19 mouse cellular contexts compared by ENCODE assay signal in the genomic region with DNA sequence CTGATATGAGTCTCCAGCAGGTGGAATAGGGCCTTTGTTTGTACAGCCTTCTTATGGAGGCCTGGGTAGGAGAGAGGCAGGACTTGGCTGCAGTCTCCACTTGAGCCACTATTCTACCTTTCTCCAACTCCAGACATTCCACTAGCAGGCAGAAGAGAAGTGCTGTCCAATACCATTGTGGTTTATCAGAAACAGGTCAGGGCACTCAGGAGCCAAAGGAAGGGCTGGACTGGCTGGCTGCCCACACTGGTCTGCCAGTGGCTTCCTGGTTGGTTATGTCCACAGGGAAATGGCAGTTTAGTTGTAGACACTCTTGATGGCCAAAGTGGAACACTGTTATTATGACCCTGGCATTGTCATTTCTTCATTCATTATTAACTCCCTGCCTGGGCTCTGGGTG. TPM values are rescaled to one million over a fixed set of nuclear protein-coding genes. Genes with fewer than 3 reads are reported as not detected.
A peak's percentile ranks its signal among the peaks of the same experiment; 100 is the strongest.
DNase-seq lines count a peak whose midpoint lies in the region; ATAC-seq and TF ChIP-seq lines count a peak whose summit lies in the region.
"Had no signal": no experiment of that assay in that cellular context is flagged by ENCODE, and none has a peak within 500 bp of the region (broad histone marks: within the 10 kb centered on the region; RNA-seq: fewer than 3 reads in every experiment).

No protein-coding gene starts in this region.

- 0 out of 2 replicates have a peak overlapping the region, but pooled peaks have one; percentile 33 for H3K27ac ChIP-seq in liver, adult 2 months (replicated peaks; ENCODE audit: insufficient read depth, low read depth, low read length)
- H3K27ac ChIP-seq in liver, embryonic 12.5 days, result no peak overlapping the region
- H3K27ac ChIP-seq in stomach, postnatal 0 days (replicated peaks), result no peak overlapping the region
- no peak overlapping the region for H3K27ac ChIP-seq in midbrain, embryonic 13.5 days
- H3K27ac ChIP-seq: embryonic facial prominence, embryonic 13.5 days; forebrain, embryonic 12.5 days; hindbrain, embryonic 15.5 days had no signal

- peak; percentile 90 for DNase-seq in heart, adult 11 months
- no peak for DNase-seq in heart, postnatal 4 days
- peak; percentile 90 for DNase-seq in liver, adult 2 months (ENCODE audit: extremely low read depth, low read depth, low spot score)
- peak; percentile 73 for DNase-seq in urinary bladder, postnatal 14 days (ENCODE audit: low spot score)
- no peak for DNase-seq in urinary bladder, postnatal 10 days (ENCODE audit: low spot score)
- peak; percentile 73 for DNase-seq in stomach, postnatal 0 days (ENCODE audit: low spot score)
- DNase-seq: adrenal gland, adult 2 months; adrenal gland, postnatal 36 days; cerebellum, adult 11-12 months; cerebellum, adult 9-10 months; cerebellum, postnatal 25 days; gastrocnemius, postnatal 10 days had no signal

- no peak overlapping the region for H3K4me3 ChIP-seq in liver, adult 2 months (ENCODE audit: insufficient read depth, low read depth, low read length)
- H3K4me3 ChIP-seq in liver, embryonic 12.5 days, result no peak overlapping the region
- H3K4me3 ChIP-seq in stomach, postnatal 0 days (ENCODE audit: low read depth, low read length), result no peak overlapping the region
- H3K4me3 ChIP-seq in midbrain, embryonic 13.5 days (replicated peaks), result no peak overlapping the region
- H3K4me3 ChIP-seq: embryonic facial prominence, embryonic 13.5 days; forebrain, embryonic 12.5 days; heart, embryonic 12.5 days; hindbrain, embryonic 15.5 days had no signal

- TF ChIP-seq CTCF in liver, adult 2 months (IDR thresholded peaks at IDR 0.05; ENCODE audit: low read depth, low read length), result no peak
- no peak for TF ChIP-seq CTCF in stomach, postnatal 0 days (IDR thresholded peaks at IDR 0.05; ENCODE audit: low read depth)

- H3K79me2 ChIP-seq in liver, adult 2 months (ENCODE audit: control insufficient read depth, insufficient read depth, low read length), result no peaks in the 10 kb centered on the region

- no peak overlapping the region for H3K9ac ChIP-seq in liver, adult 2 months (ENCODE audit: low read depth, low read length)
- H3K9ac ChIP-seq in liver, embryonic 12.5 days, result no peak overlapping the region
- no peak overlapping the region for H3K9ac ChIP-seq in stomach, postnatal 0 days (ENCODE audit: low read length)
- no peak overlapping the region for H3K9ac ChIP-seq in midbrain, embryonic 13.5 days (replicated peaks)
- H3K9ac ChIP-seq: embryonic facial prominence, embryonic 13.5 days; forebrain, embryonic 12.5 days; heart, embryonic 12.5 days; hindbrain, embryonic 15.5 days had no signal

- no peaks in the 10 kb centered on the region for H3K36me3 ChIP-seq in liver, adult 2 months (ENCODE audit: control insufficient read depth, insufficient read depth, low read length)
- H3K36me3 ChIP-seq in liver, embryonic 12.5 days, result no peaks in the 10 kb centered on the region
- no peaks in the 10 kb centered on the region for H3K36me3 ChIP-seq in stomach, postnatal 0 days (ENCODE audit: control insufficient read depth, insufficient read depth, low read length)
- no peaks in the 10 kb centered on the region for H3K36me3 ChIP-seq in midbrain, embryonic 13.5 days
- H3K36me3 ChIP-seq: embryonic facial prominence, embryonic 13.5 days; forebrain, embryonic 12.5 days; heart, embryonic 12.5 days; hindbrain, embryonic 15.5 days had no signal

- no peak for TF ChIP-seq POLR2A in liver, adult 2 months (IDR thresholded peaks at IDR 0.05; ENCODE audit: extremely low read depth, insufficient read depth, low read length)

- TF ChIP-seq EP300 in stomach, postnatal 0 days (optimal IDR thresholded peaks at IDR 0.05), result no peak

- no peaks in the 10 kb centered on the region for H3K9me3 ChIP-seq in liver, embryonic 12.5 days (replicated peaks)
- no peaks in the 10 kb centered on the region for H3K9me3 ChIP-seq in stomach, postnatal 0 days (ENCODE audit: control insufficient read depth, low read length)
- H3K9me3 ChIP-seq in midbrain, embryonic 13.5 days, result no peaks in the 10 kb centered on the region
- H3K9me3 ChIP-seq: embryonic facial prominence, embryonic 13.5 days; forebrain, embryonic 12.5 days; heart, embryonic 12.5 days; hindbrain, embryonic 15.5 days had no signal

- peaks cover 22% of the 10 kb centered on the region for H3K4me1 ChIP-seq in liver, adult 2 months (ENCODE audit: control insufficient read depth, insufficient read depth, low read length)
- H3K4me1 ChIP-seq in liver, embryonic 12.5 days, result no peaks in the 10 kb centered on the region
- H3K4me1 ChIP-seq in stomach, postnatal 0 days (replicated peaks; ENCODE audit: control insufficient read depth, insufficient read depth), result 0 out of 2 replicates have a peak, but pooled peaks cover 2% of the 10 kb centered on the region
- no peaks in the 10 kb centered on the region for H3K4me1 ChIP-seq in midbrain, embryonic 13.5 days (replicated peaks)
- H3K4me1 ChIP-seq: embryonic facial prominence, embryonic 13.5 days; forebrain, embryonic 12.5 days; heart, embryonic 12.5 days; hindbrain, embryonic 15.5 days had no signal

- no peaks in the 10 kb centered on the region for H3K27me3 ChIP-seq in liver, adult 2 months (ENCODE audit: control insufficient read depth, insufficient read depth, low read length)
- no peaks in the 10 kb centered on the region; the same call in 1 of the 2 replicates for H3K27me3 ChIP-seq in liver, embryonic 12.5 days (replicated peaks)
- no peaks in the 10 kb centered on the region for H3K27me3 ChIP-seq in stomach, postnatal 0 days (ENCODE audit: control insufficient read depth, insufficient read depth, low read length)
- H3K27me3 ChIP-seq in midbrain, embryonic 13.5 days, result no peaks in the 10 kb centered on the region
- H3K27me3 ChIP-seq: embryonic facial prominence, embryonic 13.5 days; forebrain, embryonic 12.5 days; hindbrain, embryonic 15.5 days had no signal

- H3K4me2 ChIP-seq in liver, embryonic 12.5 days, result no peak overlapping the region
- H3K4me2 ChIP-seq in stomach, postnatal 0 days (replicated peaks; ENCODE audit: low read depth), result no peak overlapping the region
- H3K4me2 ChIP-seq in midbrain, embryonic 13.5 days (replicated peaks), result no peak overlapping the region
- H3K4me2 ChIP-seq: embryonic facial prominence, embryonic 13.5 days; forebrain, embryonic 12.5 days; heart, embryonic 12.5 days; hindbrain, embryonic 15.5 days had no signal

- no peak for ATAC-seq in liver, embryonic 12.5 days
- peak; percentile 63; the same call in 1 of the 2 replicates for ATAC-seq in stomach, postnatal 0 days (ENCODE audit: low FRiP score, low TSS enrichment)
- ATAC-seq in midbrain, embryonic 13.5 days, result no peak
- ATAC-seq: forebrain, embryonic 16.5 days had no signal

RNA-seq across cellular contexts. Expression of gene Gstm4, which starts 12.6 kb away (rescaled TPM):
- 10 to 100 TPM; 11.8 to 12.7 TPM for total RNA-seq in heart, postnatal 4 days (2021)
- total RNA-seq in liver, adult 2 months (2014; rRNA removed), result 19.8 and 26.5 TPM in 2 replicates
- polyA plus RNA-seq in liver, adult 2 months (2012; rRNA removed), result 86.0 and 98.9 TPM in 2 replicates
- polyA plus RNA-seq in liver, embryonic 12.5 days (2016; fragmentation: Nextera tagmentation; extraction: Ambion mirVana), result 16.2 and 16.6 TPM in 2 replicates
- 19.4 and 19.6 TPM in 2 replicates for polyA plus RNA-seq in stomach, postnatal 0 days (2015; fragmentation: Nextera tagmentation; extraction: Ambion mirVana)
- polyA plus RNA-seq in midbrain, embryonic 13.5 days (2015; fragmentation: Nextera tagmentation; extraction: Ambion mirVana), result 13.8 and 14.2 TPM in 2 replicates

RNA-seq across cellular contexts. Expression of gene Gstm1, which starts 14.3 kb away (rescaled TPM):
- total RNA-seq in heart, postnatal 4 days (2021), result 10 to 100 TPM; 46.2 to 48.4 TPM
- total RNA-seq in liver, adult 2 months (2014; rRNA removed), result 474 and 907 TPM in 2 replicates
- polyA plus RNA-seq in liver, adult 2 months (2012; rRNA removed), result 5,254 and 6,847 TPM in 2 replicates
- polyA plus RNA-seq in liver, embryonic 12.5 days (2016; fragmentation: Nextera tagmentation; extraction: Ambion mirVana), result 228 and 237 TPM in 2 replicates
- polyA plus RNA-seq in stomach, postnatal 0 days (2015; fragmentation: Nextera tagmentation; extraction: Ambion mirVana), result 892 and 954 TPM in 2 replicates
- polyA plus RNA-seq in midbrain, embryonic 13.5 days (2015; fragmentation: Nextera tagmentation; extraction: Ambion mirVana), result 28.7 and 36.2 TPM in 2 replicates

RNA-seq across cellular contexts. Expression of gene Gstm2, which starts 45.9 kb away (rescaled TPM):
- total RNA-seq in heart, postnatal 4 days (2021), result 10 to 100 TPM; 43.2 to 43.6 TPM
- total RNA-seq in liver, adult 2 months (2014; rRNA removed), result 79.1 and 88.5 TPM in 2 replicates
- polyA plus RNA-seq in liver, adult 2 months (2012; rRNA removed), result 222 and 270 TPM in 2 replicates
- polyA plus RNA-seq in liver, embryonic 12.5 days (2016; fragmentation: Nextera tagmentation; extraction: Ambion mirVana), result 7.6 and 7.8 TPM in 2 replicates
- 189 and 195 TPM in 2 replicates for polyA plus RNA-seq in stomach, postnatal 0 days (2015; fragmentation: Nextera tagmentation; extraction: Ambion mirVana)
- polyA plus RNA-seq in midbrain, embryonic 13.5 days (2015; fragmentation: Nextera tagmentation; extraction: Ambion mirVana), result 6.0 and 6.2 TPM in 2 replicates

RNA-seq across cellular contexts. Expression of gene Ampd2, which starts 54.3 kb away (rescaled TPM):
- total RNA-seq in heart, postnatal 4 days (2021), result 10 to 100 TPM; 16.7 to 16.9 TPM
- 11.0 and 13.8 TPM in 2 replicates for total RNA-seq in liver, adult 2 months (2014; rRNA removed)
- 69.6 and 128 TPM in 2 replicates for polyA plus RNA-seq in liver, adult 2 months (2012; rRNA removed)
- polyA plus RNA-seq in liver, embryonic 12.5 days (2016; fragmentation: Nextera tagmentation; extraction: Ambion mirVana), result 77.4 and 80.6 TPM in 2 replicates
- polyA plus RNA-seq in stomach, postnatal 0 days (2015; fragmentation: Nextera tagmentation; extraction: Ambion mirVana), result 20.2 and 20.7 TPM in 2 replicates
- polyA plus RNA-seq in midbrain, embryonic 13.5 days (2015; fragmentation: Nextera tagmentation; extraction: Ambion mirVana), result 53.6 and 54.5 TPM in 2 replicates

Comparison
In these comparisons a context has a peak if more than half of its experiments do, and no peak if none do; other contexts are left out.
1. DNase-seq: peak in heart, adult 11 months (single experiment), liver, adult 2 months (single experiment), urinary bladder, postnatal 14 days (single experiment) and stomach, postnatal 0 days (single experiment); none in heart, postnatal 4 days (single experiment) and urinary bladder, postnatal 10 days (single experiment).
2. RNA of gene Gstm2, which starts 45.9 kb away (polyA plus RNA-seq): 222 to 270 TPM in liver, adult 2 months and 189 to 195 TPM in stomach, postnatal 0 days; 7.6 to 7.8 TPM in liver, embryonic 12.5 days and 6.0 to 6.2 TPM in midbrain, embryonic 13.5 days; every median in the first group is over 10 times any median in the second.